Mouse (Mus musculus) CD8-positive naive resting alpha-beta T cell, adult 2 months (primary cell): ENCODE results near the gene Grin2a.

Source experiments
- DNase-seq, 2 experiments: peaks; one replicate each; pipeline ENCODE4 v3.0.0; 2022; ENCODE audit warnings: low read depth in 2 of 2, low spot score in 2 of 2

The Grin2a gene

GRCm38 (mm10) chr16:9994951-9995813 is at the start of gene Grin2a:
Gene Grin2a (minus strand): TSS chr16:9995560.
- no peak for DNase-seq

- no peak for DNase-seq
Observed at GRCm38 (mm10) chr16:10035582-10036215, 40.3 kb upstream of the Grin2a start.

- no peak for DNase-seq
Observed at GRCm38 (mm10) chr16:10033416-10033979, 38.1 kb upstream of the Grin2a start.

GRCm38 (mm10) chr16:10031891-10032290 is 36.5 kb upstream of the Grin2a start:
- DNase-seq: no peak

- no peak for DNase-seq
Observed at GRCm38 (mm10) chr16:10026741-10027140, 31.4 kb upstream of the Grin2a start.

- no peak for DNase-seq
Observed at GRCm38 (mm10) chr16:10009743-10010142, 14.4 kb upstream of the Grin2a start.

GRCm38 (mm10) chr16:10005606-10006005 is 10.2 kb upstream of the Grin2a start:
- no peak for DNase-seq

- no peak for DNase-seq
Observed at GRCm38 (mm10) chr16:10004096-10004495, 8.7 kb upstream of the Grin2a start.

- no peak for DNase-seq
Observed at GRCm38 (mm10) chr16:10003001-10003400, 7.6 kb upstream of the Grin2a start.

GRCm38 (mm10) chr16:10001601-10002000 is 6.2 kb upstream of the Grin2a start:
- DNase-seq: no peak

GRCm38 (mm10) chr16:9999926-10000325 is 4.6 kb upstream of the Grin2a start:
- no peak for DNase-seq

- DNase-seq: no peak
Observed at GRCm38 (mm10) chr16:9997931-9998330, 2.6 kb upstream of the Grin2a start.

GRCm38 (mm10) chr16:9995814-9996210 is 452 bp upstream of the Grin2a start:
- DNase-seq: no peak

- no peak for DNase-seq
Observed at GRCm38 (mm10) chr16:9994041-9994950, 1.1 kb downstream of the Grin2a start.

GRCm38 (mm10) chr16:9993255-9994040 is 1.9 kb downstream of the Grin2a start:
- DNase-seq: no peak

- no peak for DNase-seq
Observed at GRCm38 (mm10) chr16:9992773-9993221, 2.6 kb downstream of the Grin2a start.

- no peak for DNase-seq
Observed at GRCm38 (mm10) chr16:9992076-9992772, 3.1 kb downstream of the Grin2a start.

GRCm38 (mm10) chr16:9985041-9985440 is 10.3 kb downstream of the Grin2a start:
- DNase-seq: no peak

GRCm38 (mm10) chr16:9980641-9981040 is 14.7 kb downstream of the Grin2a start:
- no peak for DNase-seq

GRCm38 (mm10) chr16:9978173-9978572 is 17.2 kb downstream of the Grin2a start:
- DNase-seq: no peak
